8 mouse cellular contexts compared by ENCODE assay signal in genomic region chr12:86872335-86873040, GRCm38 (mm10). TPM values are rescaled to one million over a fixed set of nuclear protein-coding genes. Genes with fewer than 3 reads are reported as not detected.
DNase-seq lines count a peak whose midpoint lies in the region; ATAC-seq lines count a peak whose summit lies in the region.

No protein-coding gene starts in this region.

- no peak overlapping the region for H3K4me3 ChIP-seq in kidney, embryonic 15.5 days (replicated peaks)
- no peak overlapping the region for H3K4me3 ChIP-seq in stomach, embryonic 15.5 days (replicated peaks)

- ATAC-seq in kidney, embryonic 15.5 days (replicated peaks; ENCODE audit: low FRiP score) = peak; percentile 63
- ATAC-seq in stomach, embryonic 15.5 days (ENCODE audit: insufficient read depth, low FRiP score, low read depth) = peak; percentile 64

- H3K4me2 ChIP-seq in kidney, embryonic 15.5 days = no peak overlapping the region
- no peak overlapping the region for H3K4me2 ChIP-seq in stomach, embryonic 15.5 days

- H3K27ac ChIP-seq in kidney, embryonic 15.5 days = peak overlapping the region; percentile 82
- peak overlapping the region; percentile 33; the same call in 1 of the 2 replicates for H3K27ac ChIP-seq in stomach, embryonic 15.5 days

- H3K4me1 ChIP-seq in kidney, embryonic 15.5 days = peaks cover 17% of the 10 kb centered on the region
- peaks cover 9% of the 10 kb centered on the region for H3K4me1 ChIP-seq in stomach, embryonic 15.5 days

- H3K9ac ChIP-seq in kidney, embryonic 15.5 days = no peak overlapping the region
- no peak overlapping the region for H3K9ac ChIP-seq in stomach, embryonic 15.5 days

- H3K36me3 ChIP-seq in kidney, embryonic 15.5 days = no peaks in the 10 kb centered on the region
- H3K36me3 ChIP-seq in stomach, embryonic 15.5 days = no peaks in the 10 kb centered on the region

- no peaks in the 10 kb centered on the region for H3K27me3 ChIP-seq in kidney, embryonic 15.5 days
- no peaks in the 10 kb centered on the region for H3K27me3 ChIP-seq in stomach, embryonic 15.5 days (replicated peaks)

- H3K9me3 ChIP-seq in kidney, embryonic 15.5 days (replicated peaks) = 0 out of 2 replicates have a peak, but pooled peaks cover 4% of the 10 kb centered on the region
- no peaks in the 10 kb centered on the region for H3K9me3 ChIP-seq in stomach, embryonic 15.5 days

- WGBS in kidney, embryonic 15.5 days = 59% methylated on average over 9 of the region's 9 CpGs
- WGBS in stomach, embryonic 15.5 days = 61% methylated on average over 9 of the region's 9 CpGs

- DNase-seq in ovary, adult 18-20 months (ENCODE audit: low spot score) = peak; percentile 70
- DNase-seq in ovary, postnatal 10 days (ENCODE audit: low spot score) = no peak
- DNase-seq in fibroblast of lung, adult 2 months (ENCODE audit: low read depth) = peak; percentile 94
- no peak for DNase-seq in thymus, postnatal 14 days
- no peak for DNase-seq in spleen, postnatal 4 days (ENCODE audit: low spot score in 2 of 2)
- no peak for DNase-seq in testis, postnatal 10 days (ENCODE audit: low spot score)

RNA-seq across cellular contexts. Expression of gene Irf2bpl, which starts 12.1 kb away (rescaled TPM):
- polyA plus RNA-seq in kidney, embryonic 15.5 days (2015; fragmentation: Nextera tagmentation; extraction: Ambion mirVana) = 40.7 and 43.9 TPM in 2 replicates
- polyA plus RNA-seq in stomach, embryonic 15.5 days (2015; fragmentation: Nextera tagmentation; extraction: Ambion mirVana) = 28.4 and 29.3 TPM in 2 replicates

Comparison
In these comparisons a context has a peak if more than half of its experiments do, and no peak if none do; other contexts are left out.
1. DNase-seq: peak in ovary, adult 18-20 months (single experiment) and fibroblast of lung, adult 2 months (single experiment); none in ovary, postnatal 10 days (single experiment), thymus, postnatal 14 days (single experiment), spleen, postnatal 4 days (0 of 2) and testis, postnatal 10 days (single experiment).